Mouse (Mus musculus): ENCODE measurements around the gene BC016579. TPM values are rescaled to one million over a fixed set of nuclear protein-coding genes. Genes with fewer than 3 reads are reported as not detected.
A peak's percentile ranks its signal among the peaks of the same experiment; 100 is the strongest.

The BC016579 gene
- total RNA-seq, 2 experiments from 2014 or later, result 0.17 to 2.2 TPM

GRCm38 (mm10) chr16:45643944-45644343, 9.9 kb downstream of the BC016579 start:
- no peak for ATAC-seq (replicated peaks; ENCODE audit: poor library complexity)

GRCm38 (mm10) chr16:45641301-45641700, 12.6 kb downstream of the BC016579 start:
- no peak for ATAC-seq (replicated peaks; ENCODE audit: poor library complexity)

- ATAC-seq (replicated peaks; ENCODE audit: poor library complexity), result no peak
Observed at GRCm38 (mm10) chr16:45640070-45640762, 13.7 kb downstream of the BC016579 start.

GRCm38 (mm10) chr16:45635826-45636225, 18.0 kb downstream of the BC016579 start:
- no peak for ATAC-seq (replicated peaks; ENCODE audit: poor library complexity)

GRCm38 (mm10) chr16:45632420-45632819, 21.4 kb downstream of the BC016579 start:
- no peak for ATAC-seq (replicated peaks; ENCODE audit: poor library complexity)

GRCm38 (mm10) chr16:45630347-45630960, 23.4 kb downstream of the BC016579 start:
- ATAC-seq (replicated peaks; ENCODE audit: poor library complexity), result peak; percentile 97

- no peak for ATAC-seq (replicated peaks; ENCODE audit: poor library complexity)
Observed at GRCm38 (mm10) chr16:45629497-45630105, 24.3 kb downstream of the BC016579 start.

- ATAC-seq (replicated peaks; ENCODE audit: poor library complexity), result no peak
Observed at GRCm38 (mm10) chr16:45625342-45625741, 28.5 kb downstream of the BC016579 start.

- ATAC-seq (replicated peaks; ENCODE audit: poor library complexity), result no peak
Observed at GRCm38 (mm10) chr16:45624791-45625190, 29.1 kb downstream of the BC016579 start.

GRCm38 (mm10) chr16:45623230-45623629, 30.6 kb downstream of the BC016579 start:
- peak; percentile 78 for ATAC-seq (replicated peaks; ENCODE audit: poor library complexity)

- peak; percentile 16 for ATAC-seq (replicated peaks; ENCODE audit: poor library complexity)
Observed at GRCm38 (mm10) chr16:45619751-45620375, 34.0 kb downstream of the BC016579 start.

GRCm38 (mm10) chr16:45615944-45616343, 37.9 kb downstream of the BC016579 start:
- ATAC-seq (replicated peaks; ENCODE audit: poor library complexity), result peak; percentile 66

- no peak for ATAC-seq (replicated peaks; ENCODE audit: poor library complexity)
Observed at GRCm38 (mm10) chr16:45613247-45613646, 40.6 kb downstream of the BC016579 start.

- peak; percentile 45; the same call in 1 of the 2 replicates for ATAC-seq (replicated peaks; ENCODE audit: poor library complexity)
Observed at GRCm38 (mm10) chr16:45610267-45610666, 43.6 kb downstream of the BC016579 start, which contains the start of gene Gcsam. Gene Gcsam, plus strand, starts transcription at chr16:45610380.

- peak; percentile 89 for ATAC-seq (replicated peaks; ENCODE audit: poor library complexity)
Observed at GRCm38 (mm10) chr16:45609300-45609699, 44.6 kb downstream of the BC016579 start.

- peak; percentile 39 for ATAC-seq (replicated peaks; ENCODE audit: poor library complexity)
Observed at GRCm38 (mm10) chr16:45608481-45608954, 45.4 kb downstream of the BC016579 start.

- no peak for ATAC-seq (replicated peaks; ENCODE audit: poor library complexity)
Observed at GRCm38 (mm10) chr16:45595494-45595893, 58.4 kb downstream of the BC016579 start.

GRCm38 (mm10) chr16:45593656-45594055, 60.2 kb downstream of the BC016579 start:
- no peak for ATAC-seq (replicated peaks; ENCODE audit: poor library complexity)

- peak; percentile 89 for ATAC-seq (replicated peaks; ENCODE audit: poor library complexity)
Observed at GRCm38 (mm10) chr16:45582512-45582911, 71.4 kb downstream of the BC016579 start.

- ATAC-seq (replicated peaks; ENCODE audit: poor library complexity), result peak; percentile 37
Observed at GRCm38 (mm10) chr16:45579883-45580282, 74.0 kb downstream of the BC016579 start.

All from megakaryocyte progenitor cell, adult 5-6 weeks (primary cell).